Mouse (Mus musculus): Measurements from ENCODE around the gene Nr1h5. TPM values are rescaled to one million over a fixed set of nuclear protein-coding genes. Genes with fewer than 3 reads are reported as not detected.

Gene Nr1h5
- polyA plus RNA-seq (2015; fragmentation: Nextera tagmentation; extraction: Ambion mirVana): 0.12 and 0.13 TPM in 2 replicates

- Histone ChIP-seq H3K36me3 (no peaks in the 10 kb centered on the region), H3K27ac (no peak within 1 kb of the TSS), H3K4me2 (no peak within 1 kb of the TSS), H3K9me3 (replicated peaks) (no peaks in the 10 kb centered on the region), H3K27me3 (no peaks in the 10 kb centered on the region), H3K4me3 (replicated peaks) (no peak within 1 kb of the TSS), H3K9ac (no peak within 1 kb of the TSS), H3K4me1 (no peaks in the 10 kb centered on the region)
- 29% methylated on average over 3 of the region's 3 CpGs for WGBS
- no peak for ATAC-seq (replicated peaks; ENCODE audit: low FRiP score)
These were observed at the start of gene Nr1h5 for GRCm38 (mm10) chr3:102964033-102964432. Nr1h5 (minus strand) TSS chr3:102964133.

- 95% methylated on average over 7 of the region's 7 CpGs for WGBS
- no peak overlapping the region for H3K9ac ChIP-seq
These were observed 37.7 kb upstream of the Nr1h5 start for GRCm38 (mm10) chr3:103001595-103001994.

GRCm38 (mm10) chr3:102997591-102997990, 33.7 kb upstream of the Nr1h5 start:
- H3K9me3 ChIP-seq (replicated peaks): no peaks in the 10 kb centered on the region
- H3K9ac ChIP-seq: no peak overlapping the region
- H3K4me3 ChIP-seq (replicated peaks): no peak overlapping the region
- ATAC-seq (replicated peaks; ENCODE audit: low FRiP score): no peak
- no peak overlapping the region for H3K4me2 ChIP-seq
- H3K4me1 ChIP-seq: peaks cover 18% of the 10 kb centered on the region
- 0 out of 2 replicates have a peak overlapping the region, but pooled peaks have one; percentile 22 for H3K27ac ChIP-seq
- peaks cover 46% of the 10 kb centered on the region for H3K36me3 ChIP-seq
- WGBS: 30% methylated on average over 3 of the region's 3 CpGs
- no peaks in the 10 kb centered on the region for H3K27me3 ChIP-seq

More at GRCm38 (mm10) chr3:103001595-103001994, 37.7 kb upstream of the Nr1h5 start:
- Histone ChIP-seq H3K27ac (no peak overlapping the region), H3K4me3 (replicated peaks) (no peak overlapping the region), H3K36me3 (peaks cover 80% of the 10 kb centered on the region), H3K4me2 (no peak overlapping the region), H3K27me3 (no peaks in the 10 kb centered on the region), H3K4me1 (peaks cover 7% of the 10 kb centered on the region), H3K9me3 (replicated peaks) (no peaks in the 10 kb centered on the region)
- no peak for ATAC-seq (replicated peaks; ENCODE audit: low FRiP score)

GRCm38 (mm10) chr3:102997036-102997435, 33.1 kb upstream of the Nr1h5 start:
- no peak overlapping the region for H3K4me2 ChIP-seq
- peaks cover 40% of the 10 kb centered on the region for H3K36me3 ChIP-seq
- H3K4me3 ChIP-seq (replicated peaks): no peak overlapping the region
- H3K4me1 ChIP-seq: peaks cover 18% of the 10 kb centered on the region
- no peak overlapping the region for H3K9ac ChIP-seq
- no peaks in the 10 kb centered on the region for H3K27me3 ChIP-seq
- ATAC-seq (replicated peaks; ENCODE audit: low FRiP score): no peak
- no peaks in the 10 kb centered on the region for H3K9me3 ChIP-seq (replicated peaks)
- 69% methylated on average over 10 of the region's 10 CpGs for WGBS
- H3K27ac ChIP-seq: peak overlapping the region; percentile 95; the same call in 1 of the 2 replicates

GRCm38 (mm10) chr3:102995605-102996321, 31.8 kb upstream of the Nr1h5 start, which contains the start of gene Sike1:
Sike1 (plus strand) TSS chr3:102995708.
- Histone ChIP-seq H3K27me3 (no peaks in the 10 kb centered on the region), H3K4me1 (peaks cover 18% of the 10 kb centered on the region), H3K27ac (peak within 1 kb of the TSS; percentile 95), H3K9ac (peak within 1 kb of the TSS; percentile 67), H3K4me3 (replicated peaks) (peak within 1 kb of the TSS; percentile 77), H3K4me2 (peak within 1 kb of the TSS; percentile 60), H3K9me3 (replicated peaks) (no peaks in the 10 kb centered on the region), H3K36me3 (peaks cover 30% of the 10 kb centered on the region)
- ATAC-seq (replicated peaks; ENCODE audit: low FRiP score): peak; percentile 98
- WGBS: under 1% methylated on average over 60 of the region's 60 CpGs

- H3K27me3 ChIP-seq: no peaks in the 10 kb centered on the region
- H3K4me2 ChIP-seq: peak overlapping the region; percentile 60
- ATAC-seq (replicated peaks; ENCODE audit: low FRiP score): no peak
- H3K9me3 ChIP-seq (replicated peaks): no peaks in the 10 kb centered on the region
- 44% methylated on average over 7 of the region's 7 CpGs for whole genome bisulfite sequencing
- peak overlapping the region; percentile 67 for H3K9ac ChIP-seq
- H3K4me3 ChIP-seq (replicated peaks): peak overlapping the region; percentile 77
- peaks cover 18% of the 10 kb centered on the region for H3K4me1 ChIP-seq
- peaks cover 24% of the 10 kb centered on the region for H3K36me3 ChIP-seq
- H3K27ac ChIP-seq: peak overlapping the region; percentile 95
These were observed 31.3 kb upstream of the Nr1h5 start for GRCm38 (mm10) chr3:102995233-102995604.

- no peak for ATAC-seq (replicated peaks; ENCODE audit: low FRiP score)
These were observed 29.0 kb upstream of the Nr1h5 start for GRCm38 (mm10) chr3:102992936-102993335.

GRCm38 (mm10) chr3:102991041-102991440, 27.1 kb upstream of the Nr1h5 start:
- Histone ChIP-seq H3K27me3 (no peaks in the 10 kb centered on the region), H3K27ac (no peak overlapping the region), H3K36me3 (no peaks in the 10 kb centered on the region), H3K4me3 (replicated peaks) (no peak overlapping the region), H3K4me2 (no peak overlapping the region), H3K9me3 (replicated peaks) (no peaks in the 10 kb centered on the region), H3K9ac (no peak overlapping the region), H3K4me1 (peaks cover 6% of the 10 kb centered on the region)
- 73% methylated on average over 8 of the region's 8 CpGs for WGBS
- ATAC-seq (replicated peaks; ENCODE audit: low FRiP score): no peak

More at GRCm38 (mm10) chr3:102992936-102993335, 29.0 kb upstream of the Nr1h5 start:
- Histone ChIP-seq H3K4me3 (replicated peaks) (no peak overlapping the region), H3K9ac (no peak overlapping the region), H3K27ac (no peak overlapping the region), H3K9me3 (replicated peaks) (no peaks in the 10 kb centered on the region), H3K4me1 (peaks cover 18% of the 10 kb centered on the region), H3K36me3 (peaks cover 2% of the 10 kb centered on the region; the same call in 1 of the 2 replicates), H3K4me2 (no peak overlapping the region), H3K27me3 (no peaks in the 10 kb centered on the region)
- WGBS: 42% methylated on average over 3 of the region's 3 CpGs

- no peak overlapping the region for H3K9ac ChIP-seq
- no peaks in the 10 kb centered on the region for H3K4me1 ChIP-seq
- no peaks in the 10 kb centered on the region for H3K9me3 ChIP-seq (replicated peaks)
- no peaks in the 10 kb centered on the region for H3K27me3 ChIP-seq
- no peak overlapping the region for H3K27ac ChIP-seq
- no peak overlapping the region for H3K4me3 ChIP-seq (replicated peaks)
- no peak overlapping the region for H3K4me2 ChIP-seq
- ATAC-seq (replicated peaks; ENCODE audit: low FRiP score): no peak
- WGBS: 72% methylated on average over 3 of the region's 3 CpGs
- H3K36me3 ChIP-seq: no peaks in the 10 kb centered on the region
These were observed 16.4 kb upstream of the Nr1h5 start for GRCm38 (mm10) chr3:102980349-102980736.

GRCm38 (mm10) chr3:102979550-102980348, 15.8 kb upstream of the Nr1h5 start:
- no peaks in the 10 kb centered on the region for H3K27me3 ChIP-seq
- 43% methylated on average over 10 of the region's 10 CpGs for WGBS
- no peaks in the 10 kb centered on the region for H3K9me3 ChIP-seq (replicated peaks)
- no peak for ATAC-seq (replicated peaks; ENCODE audit: low FRiP score)
- H3K36me3 ChIP-seq: no peaks in the 10 kb centered on the region
- no peak overlapping the region for H3K9ac ChIP-seq
- H3K27ac ChIP-seq: no peak overlapping the region
- H3K4me2 ChIP-seq: no peak overlapping the region
- no peak overlapping the region for H3K4me3 ChIP-seq (replicated peaks)
- no peaks in the 10 kb centered on the region for H3K4me1 ChIP-seq

GRCm38 (mm10) chr3:102976906-102977305, 13.0 kb upstream of the Nr1h5 start:
- H3K27ac ChIP-seq: no peak overlapping the region
- H3K9ac ChIP-seq: no peak overlapping the region
- no peaks in the 10 kb centered on the region for H3K4me1 ChIP-seq
- H3K9me3 ChIP-seq (replicated peaks): no peaks in the 10 kb centered on the region
- H3K4me2 ChIP-seq: no peak overlapping the region
- H3K36me3 ChIP-seq: no peaks in the 10 kb centered on the region
- ATAC-seq (replicated peaks; ENCODE audit: low FRiP score): no peak
- H3K4me3 ChIP-seq (replicated peaks): no peak overlapping the region
- H3K27me3 ChIP-seq: no peaks in the 10 kb centered on the region
- WGBS: 85% methylated on average over 4 of the region's 4 CpGs

GRCm38 (mm10) chr3:102970508-102970907, 6.6 kb upstream of the Nr1h5 start:
- Histone ChIP-seq H3K4me3 (replicated peaks) (no peak overlapping the region), H3K4me1 (no peaks in the 10 kb centered on the region), H3K27me3 (no peaks in the 10 kb centered on the region), H3K27ac (no peak overlapping the region), H3K4me2 (no peak overlapping the region), H3K9me3 (replicated peaks) (no peaks in the 10 kb centered on the region), H3K9ac (no peak overlapping the region), H3K36me3 (no peaks in the 10 kb centered on the region)
- ATAC-seq (replicated peaks; ENCODE audit: low FRiP score): no peak
- WGBS: 89% methylated on average over 3 of the region's 3 CpGs

Data from kidney, embryonic 15.5 days (tissue).